Mouse (Mus musculus) kidney, adult 2 months (tissue): ENCODE measurements at regions not wholly inside any gene's neighbourhood (a gene's known extent, or its start where the extent isn't known, plus 50 kb on each side); places are given as distances from the start of the nearest gene placed in this dataset.

ENCODE experiments used
- CTCF ChIP-seq: fragments of 200-500 bp; conservative IDR thresholded peaks from 2 replicates; pipeline ENCODE4 v1.5.1; 2011; ENCODE audit warnings: low read depth, mild to moderate bottlenecking, control low read depth, low read length, moderate library complexity, mixed read lengths; ENCODE audit not compliant: insufficient read depth, insufficient read length
- POLR2A ChIP-seq: fragments of 200-500 bp; IDR thresholded peaks from one replicate; pipeline ENCODE4 v1.6.1; 2011; ENCODE audit warnings: low read depth, low read length, control low read depth

DNA sequence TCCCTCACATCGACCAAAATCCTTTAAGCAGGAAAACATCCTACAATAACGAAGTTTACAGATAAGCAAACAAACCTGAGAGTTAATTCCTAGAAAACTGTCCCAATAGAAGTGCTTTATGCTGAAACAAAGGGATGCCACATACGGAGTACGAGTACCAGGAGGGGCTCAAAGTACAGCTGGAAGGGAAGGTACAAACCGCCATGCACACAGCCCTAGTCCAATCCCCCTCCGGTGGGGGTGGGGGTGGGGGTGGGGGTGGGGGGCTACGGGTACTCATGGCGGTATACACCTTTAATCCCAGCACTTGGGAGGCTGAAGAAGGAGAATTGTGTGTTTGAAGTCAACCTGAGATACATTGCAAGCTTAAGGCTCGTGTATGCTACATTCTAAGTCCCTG lies 58.6 kb upstream of the Tcf12 start:
- TF ChIP-seq CTCF (no peak), POLR2A (no peak)
